Mouse (Mus musculus): ENCODE results near the gene Spata31d1a. TPM values are rescaled to one million over a fixed set of nuclear protein-coding genes. Genes with fewer than 3 reads are reported as not detected.

The Spata31d1a gene
- polyA plus RNA-seq, 1 experiment from 2014 or later: not detected

- H3K9ac ChIP-seq (ENCODE audit: low read length): peak overlapping the region; percentile 29; the same call in 1 of the 2 replicates
- no peak overlapping the region for H3K4me3 ChIP-seq (ENCODE audit: low read depth, low read length)
- H3K4me1 ChIP-seq (replicated peaks; ENCODE audit: control insufficient read depth, insufficient read depth, low read length): peaks cover 12% of the 10 kb centered on the region; the same call in 1 of the 2 replicates
- no peak overlapping the region for H3K4me2 ChIP-seq (ENCODE audit: low read depth, low read length, severe bottlenecking)
- peak overlapping the region; percentile 64; the same call in 1 of the 2 replicates for H3K27ac ChIP-seq (ENCODE audit: low read depth, low read length)
- no peaks in the 10 kb centered on the region for H3K27me3 ChIP-seq (ENCODE audit: control insufficient read depth, insufficient read depth, low read length)
- DNase-seq (ENCODE audit: low spot score): no peak
- ATAC-seq (replicated peaks; ENCODE audit: low FRiP score): peak; percentile 69
- 5% methylated on average over 4 of the region's 4 CpGs for WGBS
- no peaks in the 10 kb centered on the region for H3K9me3 ChIP-seq (ENCODE audit: control insufficient read depth, low read length)
- peaks cover 4% of the 10 kb centered on the region for H3K36me3 ChIP-seq (ENCODE audit: control insufficient read depth, insufficient read depth, low read length)
Observed at GRCm38 (mm10) chr13:59656975-59657388, 53.1 kb downstream of the Spata31d1a start.

- H3K4me3 ChIP-seq (ENCODE audit: low read depth, low read length): no peak overlapping the region
- ATAC-seq (replicated peaks; ENCODE audit: low FRiP score): no peak; the same call in 1 of the 2 replicates
- H3K9me3 ChIP-seq (ENCODE audit: control insufficient read depth, low read length): no peaks in the 10 kb centered on the region
- H3K27ac ChIP-seq (ENCODE audit: low read depth, low read length): peak overlapping the region; percentile 64; the same call in 1 of the 2 replicates
- H3K4me2 ChIP-seq (ENCODE audit: low read depth, low read length, severe bottlenecking): no peak overlapping the region
- no peak for DNase-seq (ENCODE audit: low spot score)
- WGBS: 78% methylated on average over 10 of the region's 10 CpGs
- peaks cover 4% of the 10 kb centered on the region for H3K36me3 ChIP-seq (ENCODE audit: control insufficient read depth, insufficient read depth, low read length)
- peaks cover 12% of the 10 kb centered on the region; the same call in 1 of the 2 replicates for H3K4me1 ChIP-seq (replicated peaks; ENCODE audit: control insufficient read depth, insufficient read depth, low read length)
- H3K9ac ChIP-seq (ENCODE audit: low read length): peak overlapping the region; percentile 29; the same call in 1 of the 2 replicates
- no peaks in the 10 kb centered on the region for H3K27me3 ChIP-seq (ENCODE audit: control insufficient read depth, insufficient read depth, low read length)
Observed at GRCm38 (mm10) chr13:59656316-59656832, 53.8 kb downstream of the Spata31d1a start.

GRCm38 (mm10) chr13:59655718-59656315 lies 54.3 kb downstream of the Spata31d1a start:
- Histone ChIP-seq H3K4me3 (ENCODE audit: low read depth, low read length) (no peak overlapping the region), H3K9ac (ENCODE audit: low read length) (no peak overlapping the region), H3K27me3 (ENCODE audit: control insufficient read depth, insufficient read depth, low read length) (no peaks in the 10 kb centered on the region), H3K36me3 (ENCODE audit: control insufficient read depth, insufficient read depth, low read length) (peaks cover 4% of the 10 kb centered on the region), H3K9me3 (ENCODE audit: control insufficient read depth, low read length) (no peaks in the 10 kb centered on the region), H3K27ac (ENCODE audit: low read depth, low read length) (no peak overlapping the region), H3K4me1 (replicated peaks; ENCODE audit: control insufficient read depth, insufficient read depth, low read length) (peaks cover 12% of the 10 kb centered on the region; the same call in 1 of the 2 replicates), H3K4me2 (ENCODE audit: low read depth, low read length, severe bottlenecking) (no peak overlapping the region)
- no peak for ATAC-seq (replicated peaks; ENCODE audit: low FRiP score)
- WGBS: 94% methylated on average over 15 of the region's 15 CpGs
- no peak for DNase-seq (ENCODE audit: low spot score)

GRCm38 (mm10) chr13:59654465-59654864 lies 55.7 kb downstream of the Spata31d1a start:
- Histone ChIP-seq H3K4me3 (ENCODE audit: low read depth, low read length) (no peak overlapping the region), H3K9me3 (ENCODE audit: control insufficient read depth, low read length) (no peaks in the 10 kb centered on the region), H3K27me3 (ENCODE audit: control insufficient read depth, insufficient read depth, low read length) (no peaks in the 10 kb centered on the region), H3K36me3 (ENCODE audit: control insufficient read depth, insufficient read depth, low read length) (peaks cover 4% of the 10 kb centered on the region), H3K9ac (ENCODE audit: low read length) (no peak overlapping the region), H3K27ac (ENCODE audit: low read depth, low read length) (no peak overlapping the region), H3K4me1 (replicated peaks; ENCODE audit: control insufficient read depth, insufficient read depth, low read length) (peaks cover 12% of the 10 kb centered on the region; the same call in 1 of the 2 replicates), H3K4me2 (ENCODE audit: low read depth, low read length, severe bottlenecking) (no peak overlapping the region)
- 91% methylated on average over 5 of the region's 5 CpGs for WGBS
- DNase-seq (ENCODE audit: low spot score) (no peak), ATAC-seq (replicated peaks; ENCODE audit: low FRiP score) (no peak)

- ATAC-seq (replicated peaks; ENCODE audit: low FRiP score) (no peak), DNase-seq (ENCODE audit: low spot score) (no peak)
- no peaks in the 10 kb centered on the region for H3K27me3 ChIP-seq (ENCODE audit: control insufficient read depth, insufficient read depth, low read length)
- H3K4me2 ChIP-seq (ENCODE audit: low read depth, low read length, severe bottlenecking): no peak overlapping the region
- WGBS: 74% methylated on average over 3 of the region's 3 CpGs
- no peaks in the 10 kb centered on the region for H3K9me3 ChIP-seq (ENCODE audit: control insufficient read depth, low read length)
- H3K4me1 ChIP-seq (replicated peaks; ENCODE audit: control insufficient read depth, insufficient read depth, low read length): peaks cover 12% of the 10 kb centered on the region; the same call in 1 of the 2 replicates
- H3K4me3 ChIP-seq (ENCODE audit: low read depth, low read length): no peak overlapping the region
- peaks cover 7% of the 10 kb centered on the region for H3K36me3 ChIP-seq (ENCODE audit: control insufficient read depth, insufficient read depth, low read length)
- no peak overlapping the region for H3K27ac ChIP-seq (ENCODE audit: low read depth, low read length)
- no peak overlapping the region for H3K9ac ChIP-seq (ENCODE audit: low read length)
Observed at GRCm38 (mm10) chr13:59653136-59653535, 57.0 kb downstream of the Spata31d1a start.

GRCm38 (mm10) chr13:59652651-59653050 lies 57.5 kb downstream of the Spata31d1a start:
- no peak overlapping the region for H3K4me3 ChIP-seq (ENCODE audit: low read depth, low read length)
- H3K4me2 ChIP-seq (ENCODE audit: low read depth, low read length, severe bottlenecking): no peak overlapping the region
- H3K9me3 ChIP-seq (ENCODE audit: control insufficient read depth, low read length): no peaks in the 10 kb centered on the region
- peaks cover 10% of the 10 kb centered on the region; the same call in 1 of the 2 replicates for H3K4me1 ChIP-seq (replicated peaks; ENCODE audit: control insufficient read depth, insufficient read depth, low read length)
- DNase-seq (ENCODE audit: low spot score): no peak
- no peaks in the 10 kb centered on the region for H3K27me3 ChIP-seq (ENCODE audit: control insufficient read depth, insufficient read depth, low read length)
- 65% methylated on average over 5 of the region's 5 CpGs for WGBS
- H3K27ac ChIP-seq (ENCODE audit: low read depth, low read length): no peak overlapping the region
- H3K9ac ChIP-seq (ENCODE audit: low read length): no peak overlapping the region
- peaks cover 6% of the 10 kb centered on the region; the same call in 1 of the 2 replicates for H3K36me3 ChIP-seq (ENCODE audit: control insufficient read depth, insufficient read depth, low read length)
- ATAC-seq (replicated peaks; ENCODE audit: low FRiP score): no peak

Other genes starting within 250 kb of the Spata31d1a start
- gene Agtpbp1, start 125.1 kb downstream of the Spata31d1a start, polyA plus RNA-seq (2014; fragmentation: Nextera tagmentation; extraction: Ambion mirVana): 20.4 and 21.0 TPM in 2 replicates
- gene Naa35, start 125.1 kb downstream of the Spata31d1a start, polyA plus RNA-seq (2014; fragmentation: Nextera tagmentation; extraction: Ambion mirVana): 102 TPM in 2 replicates
- 131 and 133 TPM in 2 replicates for gene Golm1, start 34.5 kb downstream of the Spata31d1a start, polyA plus RNA-seq (2014; fragmentation: Nextera tagmentation; extraction: Ambion mirVana)
- not detected in 2 replicates for gene 4921517D22Rik, start 16.2 kb downstream of the Spata31d1a start, polyA plus RNA-seq (2014; fragmentation: Nextera tagmentation; extraction: Ambion mirVana)
- gene Spata31d1b, start 2.0 kb upstream of the Spata31d1a start, polyA plus RNA-seq (2014; fragmentation: Nextera tagmentation; extraction: Ambion mirVana): not detected in 2 replicates
- not detected in 2 replicates for gene Spata31d1d, start 21.4 kb upstream of the Spata31d1a start, polyA plus RNA-seq (2014; fragmentation: Nextera tagmentation; extraction: Ambion mirVana)
- 0.16 TPM in 1 of 2 replicates, not detected in the other for gene 1700014D04Rik, start 36.4 kb upstream of the Spata31d1a start, polyA plus RNA-seq (2014; fragmentation: Nextera tagmentation; extraction: Ambion mirVana)
- 113 and 116 TPM in 2 replicates for gene Isca1, start 59.5 kb upstream of the Spata31d1a start, polyA plus RNA-seq (2014; fragmentation: Nextera tagmentation; extraction: Ambion mirVana)
- not detected in 2 replicates for gene Gm49354, start 71.9 kb upstream of the Spata31d1a start, polyA plus RNA-seq (2014; fragmentation: Nextera tagmentation; extraction: Ambion mirVana)
- 46.4 and 55.5 TPM in 2 replicates for gene Tut7, start 112.8 kb upstream of the Spata31d1a start, polyA plus RNA-seq (2014; fragmentation: Nextera tagmentation; extraction: Ambion mirVana)

Data from forebrain, embryonic 11.5 days (tissue).